Mouse (Mus musculus) adrenal gland, adult 18-20 months (tissue): ENCODE measurements around the gene Efcab7. TPM values are rescaled to one million over a fixed set of nuclear protein-coding genes. Genes with fewer than 3 reads are reported as not detected.
A peak's percentile ranks its signal among the peaks of the same experiment; 100 is the strongest.

Experiments
- DNase-seq, 2 experiments: peaks; one replicate each; pipeline ENCODE4 v3.0.0; 2021 to 2022; ENCODE audit warnings: low spot score in 2 of 2
- long read RNA-seq, 2 experiments: library from polyadenylated mRNA; stranded (forward); transcript quantifications; one replicate each; pipeline ENCODE4 v2.0.0; 2021
- total RNA-seq, 2 experiments: library from RNA; stranded (reverse); gene quantifications; 1 replicate in 1 of 2; 2 replicates in 1 of 2; pipeline ENCODE4 v1.2.3; 2021

Gene Efcab7
- total RNA-seq, result 1 to 10 TPM; 2.5 to 4.9 TPM
- long read RNA-seq, experiment 1, result 0 reads
- long read RNA-seq, experiment 2, partial matches to known transcripts, result 0 of 1 reads
- long read RNA-seq, experiment 2, other reads (novel, unspliced or antisense), result 1 of 1 reads

DNA sequence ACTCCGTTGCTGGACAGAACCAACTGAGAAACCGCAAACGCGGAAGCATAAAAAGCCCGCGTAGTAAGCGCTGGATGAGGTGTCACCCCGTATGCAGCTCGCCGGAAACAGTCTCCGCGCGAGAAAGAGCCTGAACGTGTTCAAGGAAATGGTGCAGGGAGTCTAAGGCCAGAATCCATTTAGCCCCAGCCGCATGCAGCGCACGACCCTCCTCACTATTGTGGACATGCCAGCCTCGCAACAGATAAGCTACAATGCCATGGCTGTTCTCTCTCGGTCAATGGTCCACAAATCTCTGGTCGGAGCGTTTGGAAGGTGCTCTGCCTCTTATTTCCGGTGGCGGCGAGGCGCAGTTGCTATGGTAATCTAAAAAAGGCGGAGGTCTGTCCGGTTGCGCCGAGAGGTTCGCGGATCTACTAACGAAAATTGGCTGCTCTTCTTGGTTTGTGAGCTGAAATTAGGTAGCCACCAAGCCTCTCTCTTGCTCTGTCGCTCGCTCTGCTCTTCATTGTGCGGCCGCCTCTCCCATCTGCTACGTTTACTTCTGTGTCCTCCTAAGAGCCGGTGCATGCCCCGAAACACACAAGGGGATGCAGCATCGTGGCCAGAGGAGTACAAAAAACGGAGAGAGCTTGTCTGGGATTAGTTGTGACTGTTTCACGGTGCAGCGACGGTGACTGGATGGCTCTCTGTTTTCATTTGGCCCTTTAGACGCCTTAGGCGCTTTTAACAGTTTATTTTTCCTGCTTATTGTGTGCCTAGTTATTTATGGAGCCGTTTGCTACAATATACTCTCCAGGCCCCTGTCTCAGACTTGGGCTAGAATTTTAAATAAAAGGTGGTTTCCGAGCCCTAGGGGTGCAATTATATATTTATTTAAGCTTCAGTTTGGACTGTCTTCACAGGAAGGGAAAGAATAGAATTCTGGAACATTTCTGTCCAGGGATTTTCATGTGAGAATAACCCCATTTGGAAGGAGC, at the start of gene Efcab7:
Gene Efcab7 (plus strand): TSS at position 105 of the 980 bp plus-strand sequence.
- DNase-seq, result peak; percentile 70 to 76

DNA sequence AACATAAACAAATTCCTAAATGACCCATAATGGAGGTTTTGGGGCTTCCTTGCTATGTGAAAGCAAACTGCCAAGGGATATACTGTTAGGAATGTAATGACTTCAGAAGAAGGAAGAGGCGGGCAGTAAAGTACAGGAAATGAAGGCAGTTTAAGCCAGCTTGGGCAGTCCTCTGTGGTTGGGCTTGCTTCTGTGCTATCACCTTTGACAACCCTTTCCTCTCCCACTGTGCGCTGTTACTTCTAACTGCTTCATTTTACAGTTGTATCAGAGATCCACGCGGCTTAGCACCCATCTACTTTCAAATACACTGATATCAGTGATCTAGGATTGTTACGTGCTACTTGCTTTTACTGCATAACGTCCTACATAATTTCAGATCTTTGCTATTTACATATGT, 36.6 kb upstream of the Efcab7 start:
- no peak for DNase-seq

- no peak for DNase-seq
Measured at GRCm38 (mm10) chr4:99816697-99817460, 12.1 kb upstream of the Efcab7 start.

DNA sequence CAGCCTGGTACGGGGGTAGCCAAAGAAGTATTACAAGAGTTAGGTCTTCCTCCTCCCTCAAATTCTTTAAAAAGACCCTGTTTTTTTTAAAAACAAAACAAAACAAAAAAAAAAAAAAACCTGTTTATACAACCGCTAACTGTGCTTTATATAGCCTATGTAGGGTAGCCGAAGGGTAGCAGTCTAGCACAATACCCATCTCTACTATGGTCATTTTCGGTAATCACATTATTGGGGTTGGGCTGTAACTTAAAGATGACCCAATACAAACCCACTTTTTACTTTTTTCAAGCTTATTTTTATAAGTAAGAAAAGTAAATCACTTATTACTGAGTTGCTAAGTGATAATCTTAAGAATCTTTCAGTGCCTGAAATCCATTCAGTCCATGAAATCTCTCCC, 661 bp upstream of the Efcab7 start:
- no peak for DNase-seq

GRCm38 (mm10) chr4:99828739-99829093, 282 bp upstream of the Efcab7 start:
- no peak for DNase-seq

DNA sequence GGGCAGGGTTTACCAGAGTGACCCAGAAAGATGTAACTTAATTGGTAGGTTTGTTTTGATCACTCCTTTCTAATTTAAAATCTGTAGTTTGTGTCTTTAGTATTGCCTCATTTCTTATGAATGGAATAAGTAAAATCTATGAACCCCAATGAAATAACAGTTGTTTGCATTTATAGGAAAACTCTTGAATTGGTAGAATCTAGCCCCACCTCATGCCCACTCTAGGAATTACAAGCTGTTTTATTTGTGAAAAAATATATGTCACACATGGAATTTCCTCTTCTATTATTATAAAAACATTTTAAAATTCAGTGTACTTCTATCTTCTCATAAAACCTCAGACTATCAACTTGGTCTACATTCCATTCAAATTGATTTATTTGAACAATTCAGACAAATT, 52.9 kb downstream of the Efcab7 start:
- DNase-seq, result peak in 1 of 2 experiments; percentile 8

DNA sequence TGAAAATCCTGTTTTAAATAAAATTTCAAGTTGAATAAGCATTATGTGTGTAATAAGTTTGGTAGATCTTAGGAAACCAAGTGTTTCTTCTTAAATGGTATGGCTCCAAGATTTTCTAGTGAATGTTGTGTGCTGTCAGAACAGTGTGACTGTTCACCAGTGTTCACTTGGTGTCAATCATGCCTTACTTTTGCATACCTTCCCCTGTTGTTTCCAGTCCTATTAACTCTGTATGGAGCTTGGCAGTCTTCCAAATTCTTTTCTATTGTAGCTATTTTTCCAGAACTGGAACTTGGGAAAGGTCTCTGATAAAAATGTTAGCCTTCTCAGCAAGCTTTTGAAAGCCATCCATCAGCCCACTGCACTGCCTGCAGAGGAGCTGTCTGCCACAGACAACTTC, 53.4 kb downstream of the Efcab7 start:
- no peak for DNase-seq

DNA sequence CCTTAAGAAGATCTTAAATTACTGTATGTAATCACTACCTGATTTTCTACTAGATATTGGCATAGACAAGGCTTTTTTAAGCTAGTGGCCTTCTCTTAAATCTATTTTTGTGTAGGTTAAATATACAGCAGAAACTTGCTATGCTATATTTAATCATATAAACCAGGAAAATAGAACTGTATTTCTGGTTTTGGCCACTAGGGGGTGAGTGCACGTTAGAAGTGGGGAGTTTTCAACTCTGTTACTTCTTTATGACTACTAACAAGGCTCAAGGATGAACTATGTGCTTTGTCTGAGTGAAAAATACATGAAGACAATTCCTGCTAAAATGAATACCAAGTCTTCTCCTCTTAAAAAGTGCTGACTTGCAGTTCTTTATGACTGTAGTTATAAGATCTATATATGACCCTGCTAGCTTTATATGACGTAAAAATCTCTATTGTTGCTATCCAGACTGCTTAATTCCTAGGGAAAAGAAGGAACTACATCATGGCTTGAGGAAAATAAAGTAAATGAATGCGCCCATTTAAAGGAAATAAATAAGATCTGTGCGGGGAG, 85.0 kb downstream of the Efcab7 start:
- DNase-seq, result no peak

DNA sequence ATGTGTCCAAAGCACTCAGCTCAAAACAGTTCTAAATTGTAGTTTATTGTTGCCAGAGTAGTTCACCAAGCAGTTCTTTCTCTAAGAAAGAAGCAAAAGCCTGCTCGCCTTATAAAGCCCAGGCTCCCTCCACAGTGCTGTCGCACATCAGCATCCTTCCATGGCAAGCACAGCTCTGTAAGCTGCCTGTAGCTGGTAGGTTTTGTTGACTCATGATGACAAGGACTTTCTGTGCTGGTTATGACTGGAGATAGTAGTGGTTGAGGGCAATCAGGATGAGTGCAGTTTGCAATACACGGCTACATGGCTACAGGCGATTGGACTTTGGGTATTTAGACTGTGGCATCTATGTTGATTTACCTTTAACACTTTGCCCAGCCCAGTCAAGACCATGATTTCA, 97.4 kb downstream of the Efcab7 start:
- no peak for DNase-seq

GRCm38 (mm10) chr4:99928521-99928920, 99.5 kb downstream of the Efcab7 start:
- no peak for DNase-seq

- peak in 1 of 2 experiments; percentile 82 for DNase-seq
Measured at GRCm38 (mm10) chr4:99929149-99929612, 100.2 kb downstream of the Efcab7 start, which contains the start of gene Pgm1. TSS of gene Pgm1 (plus strand) at chr4:99929414.

- DNase-seq, result peak; percentile 70 to 85
Measured at GRCm38 (mm10) chr4:99929613-99930517, 100.9 kb downstream of the Efcab7 start, which contains the start of gene Itgb3bp. TSS of gene Itgb3bp (minus strand) at chr4:99929813.

GRCm38 (mm10) chr4:99930518-99931239, 101.7 kb downstream of the Efcab7 start:
- DNase-seq, result no peak

- DNase-seq, result no peak
Measured at GRCm38 (mm10) chr4:99931240-99931580, 102.2 kb downstream of the Efcab7 start.

GRCm38 (mm10) chr4:99931807-99932206, 102.8 kb downstream of the Efcab7 start:
- no peak for DNase-seq

DNA sequence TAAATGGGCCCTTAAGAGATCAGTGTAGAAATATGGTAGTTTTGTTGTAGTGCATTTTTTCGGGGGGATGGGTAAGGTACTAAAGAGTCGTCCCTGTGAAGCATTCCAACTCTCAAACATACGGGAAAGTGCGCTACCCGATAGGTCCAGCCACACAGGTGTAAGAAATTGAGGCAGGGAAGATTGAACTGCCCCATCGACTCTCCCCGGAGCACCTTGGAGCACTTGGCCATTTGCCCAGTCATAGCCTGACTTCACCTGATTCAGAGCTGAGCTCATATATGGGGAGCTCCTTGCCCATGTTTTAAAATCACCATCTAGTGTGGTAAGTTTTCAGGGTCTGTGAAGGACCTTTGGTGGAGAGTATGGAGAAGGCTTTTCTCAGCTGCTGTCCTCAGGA, 105.9 kb downstream of the Efcab7 start:
- no peak for DNase-seq

- no peak for DNase-seq
Measured at GRCm38 (mm10) chr4:99936278-99936677, 107.3 kb downstream of the Efcab7 start.

GRCm38 (mm10) chr4:99939711-99940505, 110.9 kb downstream of the Efcab7 start:
- DNase-seq, result no peak
